Mouse (Mus musculus): ENCODE measurements at regions not wholly inside any gene's neighbourhood (a gene's known extent, or its start where the extent isn't known, plus 50 kb on each side); places are given as distances from the start of the nearest gene placed in this dataset.

GRCm38 (mm10) chr2:137468769-137469168, 352.3 kb upstream of the Jag1 start:
- TF ChIP-seq POLR2A (IDR thresholded peaks at IDR 0.05; ENCODE audit: low read depth, low read length) = no peak
- no peak for TF ChIP-seq CTCF (IDR thresholded peaks at IDR 0.05; ENCODE audit: extremely low read depth, insufficient read depth, insufficient read length, insufficient replicate concordance)
